Mouse (Mus musculus) brown adipose tissue, adult 24 weeks (tissue): Measurements from ENCODE around the gene Cnih1. TPM values are rescaled to one million over a fixed set of nuclear protein-coding genes. Genes with fewer than 3 reads are reported as not detected.
"Not testable (repeated sequence)": the region's sequence is repeated elsewhere in the genome, so short reads cannot be mapped to it uniquely, and the experiment has no call there.

ENCODE experiments used
- H3K27ac ChIP-seq: fragments of 200-500 bp; replicated peaks from 2 replicates; pipeline ENCODE4 v1.5.1; 2012; ENCODE audit warnings: low read depth, mild to moderate bottlenecking, low read length
- H3K4me1 ChIP-seq: fragments of 200-500 bp; 2 replicates; pipeline ENCODE4 v1.6.1; 2012; ENCODE audit warnings: low read length, mixed read lengths; ENCODE audit not compliant: control insufficient read depth, insufficient read depth, insufficient read length
- H3K4me3 ChIP-seq: fragments of 200-500 bp; 2 replicates; pipeline ENCODE4 v1.5.1; 2012; ENCODE audit warnings: low read depth, mild to moderate bottlenecking, low read length, moderate library complexity; ENCODE audit not compliant: insufficient read depth
- polyA plus RNA-seq: library from polyadenylated mRNA; stranded (reverse); fragments of >200 nt; gene quantifications from 2 replicates; pipeline ENCODE4 v1.2.4, GENCODE M21; 2012; ENCODE audit not compliant: missing spikeins, insufficient read depth, insufficient read length

The Cnih1 gene
- polyA plus RNA-seq, 1 experiment: 138 TPM

GRCm38 (mm10) chr14:46767116-46767515 lies 21.1 kb downstream of the Cnih1 start:
- Histone ChIP-seq H3K4me1 (no peaks in the 10 kb centered on the region), H3K4me3 (no peak overlapping the region), H3K27ac (no peak overlapping the region)

GRCm38 (mm10) chr14:46761186-46761585 lies 27.0 kb downstream of the Cnih1 start:
- Histone ChIP-seq H3K27ac (no peak overlapping the region), H3K4me1 (no peaks in the 10 kb centered on the region), H3K4me3 (peak overlapping the region; percentile 69; the same call in 1 of the 2 replicates)

- H3K27ac ChIP-seq: no peak within 1 kb of the TSS
- peak within 1 kb of the TSS; percentile 69 for H3K4me3 ChIP-seq
- no peaks in the 10 kb centered on the region for H3K4me1 ChIP-seq
Measured at GRCm38 (mm10) chr14:46760355-46761029, 27.7 kb downstream of the Cnih1 start, which contains the start of gene Cdkn3. Cdkn3 (plus strand) TSS chr14:46760541.

GRCm38 (mm10) chr14:46759970-46760354 lies 28.2 kb downstream of the Cnih1 start:
- H3K27ac ChIP-seq: no peak overlapping the region
- H3K4me3 ChIP-seq: no peak overlapping the region
- H3K4me1 ChIP-seq: no peaks in the 10 kb centered on the region

DNA sequence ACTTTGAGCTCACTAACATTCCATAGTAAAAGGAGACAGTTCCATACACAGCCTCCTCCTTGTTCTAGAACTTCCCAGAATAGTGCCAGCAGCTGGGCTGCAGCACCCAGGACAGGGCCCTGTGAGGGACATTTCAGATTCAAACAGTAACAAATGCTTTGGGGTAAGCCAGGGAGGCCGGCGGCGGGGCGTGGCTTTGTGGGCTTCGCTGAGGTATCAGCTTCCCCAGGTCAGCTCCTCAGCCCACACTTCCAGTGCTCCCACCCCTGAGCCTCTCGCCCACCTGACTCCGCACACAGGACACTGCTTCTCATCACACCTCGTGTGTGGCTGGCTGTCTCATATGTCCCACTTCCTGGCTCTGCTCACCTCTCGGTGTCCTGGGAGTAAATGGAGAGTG lies 30.5 kb downstream of the Cnih1 start:
- no peaks in the 10 kb centered on the region for H3K4me1 ChIP-seq
- H3K27ac ChIP-seq: no peak overlapping the region
- H3K4me3 ChIP-seq: no peak overlapping the region

DNA sequence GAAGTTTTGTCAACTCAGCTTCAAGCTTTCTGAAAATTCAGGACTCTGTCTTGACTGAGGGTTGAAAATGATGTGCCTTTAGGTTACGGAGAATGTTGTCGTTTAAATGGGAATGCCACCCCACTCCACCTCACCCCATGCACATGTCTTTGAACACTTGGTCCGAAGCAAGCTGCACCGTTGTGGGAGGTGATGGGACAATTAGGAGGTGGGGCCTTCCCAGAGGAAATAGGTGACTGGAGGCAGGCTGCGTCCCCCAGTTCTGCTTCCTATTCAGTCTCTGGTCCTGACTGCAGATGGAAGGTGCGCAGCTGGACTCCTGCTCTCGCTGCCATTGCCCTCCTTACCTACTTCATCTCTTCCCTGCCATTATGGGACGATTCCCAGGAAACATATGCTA lies 32.4 kb downstream of the Cnih1 start:
- H3K4me1 ChIP-seq: no peaks in the 10 kb centered on the region
- no peak overlapping the region for H3K27ac ChIP-seq
- no peak overlapping the region for H3K4me3 ChIP-seq

DNA sequence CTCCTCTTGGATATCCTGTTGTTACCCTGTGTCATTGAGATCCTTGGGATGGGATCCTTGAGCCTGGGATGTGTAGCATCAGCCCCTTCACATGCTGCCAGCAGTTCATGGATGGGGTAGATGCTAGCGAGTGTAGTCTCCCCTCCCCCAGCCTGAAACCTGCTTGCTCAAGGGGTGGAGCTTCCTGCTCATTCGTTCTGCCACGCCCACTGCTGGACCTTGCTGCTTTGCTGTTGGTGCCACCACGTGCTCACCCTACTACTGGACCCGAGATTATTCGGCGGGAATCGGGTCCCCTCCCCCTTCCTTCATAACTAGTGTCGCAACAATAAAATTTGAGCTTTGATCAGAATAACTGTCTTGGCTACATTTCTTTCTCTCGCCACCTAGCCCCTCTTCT lies 33.8 kb downstream of the Cnih1 start:
- H3K4me1 ChIP-seq, H3K4me3 ChIP-seq, H3K27ac ChIP-seq: not testable (repeated sequence)

- H3K27ac ChIP-seq: no peak overlapping the region
- H3K4me1 ChIP-seq: peaks cover 4% of the 10 kb centered on the region; the same call in 1 of the 2 replicates
- no peak overlapping the region for H3K4me3 ChIP-seq
Measured at GRCm38 (mm10) chr14:46745413-46745812, 42.8 kb downstream of the Cnih1 start.

DNA sequence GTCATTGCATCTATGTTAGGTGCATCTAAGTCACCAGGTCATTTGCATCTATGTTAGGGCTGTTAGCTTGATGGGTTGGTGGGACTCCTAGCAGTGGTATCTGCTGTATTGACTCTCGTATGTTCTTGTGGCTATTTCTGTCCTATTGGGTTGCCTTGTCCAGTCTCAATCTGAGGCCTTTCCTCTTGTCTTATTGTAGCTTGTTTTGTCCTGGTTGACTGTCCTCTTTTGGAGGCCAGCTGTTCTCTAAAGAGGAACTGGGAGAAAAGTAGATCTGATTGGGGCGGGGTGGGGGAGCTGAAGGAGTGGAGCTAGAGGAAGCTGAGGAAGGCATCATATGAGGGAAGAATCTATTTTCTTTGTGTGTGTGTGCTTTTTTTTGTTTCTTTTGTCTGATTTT lies 45.5 kb downstream of the Cnih1 start:
- H3K4me1 ChIP-seq: peaks cover 4% of the 10 kb centered on the region; the same call in 1 of the 2 replicates
- H3K27ac ChIP-seq: no peak overlapping the region
- no peak overlapping the region for H3K4me3 ChIP-seq

GRCm38 (mm10) chr14:46737346-46737745 lies 50.9 kb downstream of the Cnih1 start:
- H3K4me3 ChIP-seq, H3K4me1 ChIP-seq, H3K27ac ChIP-seq: not testable (repeated sequence)

DNA sequence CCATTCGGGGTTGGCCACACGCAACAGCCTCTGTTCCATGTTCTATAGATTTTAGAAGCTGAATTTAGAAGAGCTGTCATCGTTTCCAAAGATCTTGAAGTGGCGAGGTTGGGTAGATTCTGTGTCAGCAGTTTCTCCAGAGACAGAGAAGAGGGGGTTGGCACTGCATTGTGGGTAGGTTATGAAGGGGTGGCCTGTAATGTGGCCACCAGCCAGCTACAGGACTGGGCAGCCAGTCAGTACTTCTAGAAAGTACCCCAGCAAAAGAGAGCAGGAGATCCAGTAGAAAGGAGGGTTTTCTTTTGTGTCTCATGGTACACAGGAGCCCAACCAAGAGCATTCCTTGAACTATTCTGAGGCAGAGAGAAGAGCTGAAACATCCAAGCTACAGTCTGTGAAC lies 51.8 kb downstream of the Cnih1 start:
- Histone ChIP-seq H3K4me3 (no peak overlapping the region), H3K27ac (no peak overlapping the region), H3K4me1 (peaks cover 4% of the 10 kb centered on the region; the same call in 1 of the 2 replicates)

- 0 out of 2 replicates have a peak, but pooled peaks cover 2% of the 10 kb centered on the region for H3K4me1 ChIP-seq
- H3K4me3 ChIP-seq: peak overlapping the region; percentile 35
- no peak overlapping the region for H3K27ac ChIP-seq
Measured at GRCm38 (mm10) chr14:46734761-46735455, 53.3 kb downstream of the Cnih1 start.

DNA sequence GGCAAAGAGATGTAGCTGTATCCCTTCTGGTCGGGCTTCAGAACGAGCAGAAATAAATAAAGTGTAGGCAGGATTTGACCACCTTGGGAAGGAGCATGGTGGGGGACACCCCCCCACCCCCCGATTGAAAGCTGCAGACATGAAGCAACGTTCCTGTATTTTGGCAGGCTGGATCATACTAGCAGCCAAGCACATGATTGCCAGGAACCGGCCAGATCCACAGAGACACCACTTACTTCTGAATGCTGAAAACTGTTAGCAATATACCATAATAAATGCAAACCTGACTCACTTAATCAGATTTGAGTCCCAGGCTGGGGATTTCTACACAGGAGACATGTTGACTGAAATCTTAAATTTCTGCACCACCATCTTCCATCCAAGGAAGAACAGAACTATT lies 53.9 kb downstream of the Cnih1 start:
- H3K4me1 ChIP-seq: 0 out of 2 replicates have a peak, but pooled peaks cover 2% of the 10 kb centered on the region
- peak overlapping the region; percentile 7; the same call in 1 of the 2 replicates for H3K4me3 ChIP-seq
- H3K27ac ChIP-seq: no peak overlapping the region

- Histone ChIP-seq H3K4me3 (no peak overlapping the region), H3K4me1 (0 out of 2 replicates have a peak, but pooled peaks cover 2% of the 10 kb centered on the region), H3K27ac (no peak overlapping the region)
Measured at GRCm38 (mm10) chr14:46725743-46726142, 62.5 kb downstream of the Cnih1 start.
